Mouse (Mus musculus) left cerebral cortex, postnatal 10 days (tissue): Measurements from ENCODE around the gene 3110009E18Rik. TPM values are rescaled to one million over a fixed set of nuclear protein-coding genes. Genes with fewer than 3 reads are reported as not detected.

ENCODE experiments used
- DNase-seq, 2 experiments: peaks; one replicate each; pipeline ENCODE4 v3.0.0; 2021 to 2022; ENCODE audit warnings: low spot score in 2 of 2, mixed read lengths in 1 of 2; ENCODE audit errors: extremely low spot score in 1 of 2
- intact Hi-C: fragments of 180-260 bp; cut with DNase I; formaldehyde crosslinking; loops from one replicate; pipeline ENCODE4 v1.15.1; 2025
- total RNA-seq, 2 experiments: library from RNA; stranded (reverse); gene quantifications; 2 replicates each; pipeline ENCODE4 v1.2.3; 2021

Gene 3110009E18Rik
- total RNA-seq, 2 experiments from 2014 or later, result 6.8 to 8.7 TPM

- DNase-seq, result peak in 1 of 2 experiments; percentile 53
- intact Hi-C loops, result loop anchor here (5.0 kb wide), 1 partner anchor 453 kb away; no protein-coding TSS in a partner anchor
Observed at GRCm38 (mm10) chr1:120099483-120099882, 21.5 kb upstream of the 3110009E18Rik start.

GRCm38 (mm10) chr1:120100456-120101226, 20.3 kb upstream of the 3110009E18Rik start:
- intact Hi-C loops, result loop anchor here (5.0 kb wide), 1 partner anchor 47 kb away; no protein-coding TSS in a partner anchor
- DNase-seq, result no peak

GRCm38 (mm10) chr1:120101227-120101609, 19.8 kb upstream of the 3110009E18Rik start:
- DNase-seq, result no peak
- intact Hi-C loops, result loop anchor here (5.0 kb wide), 1 partner anchor 46 kb away; no protein-coding TSS in a partner anchor

GRCm38 (mm10) chr1:120105556-120105959, 15.4 kb upstream of the 3110009E18Rik start:
- DNase-seq, result no peak
- intact Hi-C loops, result no loop called here

GRCm38 (mm10) chr1:120109741-120110432, 11.1 kb upstream of the 3110009E18Rik start:
- intact Hi-C loops, result no loop called here

GRCm38 (mm10) chr1:120111766-120112165, 9.2 kb upstream of the 3110009E18Rik start:
- DNase-seq, result no peak
- intact Hi-C loops, result no loop called here

More at GRCm38 (mm10) chr1:120109741-120110432, 11.1 kb upstream of the 3110009E18Rik start:
- no peak for DNase-seq

GRCm38 (mm10) chr1:120112251-120113187, 8.5 kb upstream of the 3110009E18Rik start:
- DNase-seq, result no peak
- intact Hi-C loops, result no loop called here

- intact Hi-C loops, result no loop called here
- peak; percentile 72 to 88 for DNase-seq
Observed at GRCm38 (mm10) chr1:120115671-120116081, 5.3 kb upstream of the 3110009E18Rik start.

- intact Hi-C loops, result no loop called here
- no peak for DNase-seq
Observed at GRCm38 (mm10) chr1:120116106-120116505, 4.9 kb upstream of the 3110009E18Rik start.

GRCm38 (mm10) chr1:120118854-120119253, 2.1 kb upstream of the 3110009E18Rik start:
- intact Hi-C loops, result no loop called here
- DNase-seq, result no peak

- no peak for DNase-seq
- intact Hi-C loops, result no loop called here
Observed at GRCm38 (mm10) chr1:120119389-120119788, 1.6 kb upstream of the 3110009E18Rik start.

GRCm38 (mm10) chr1:120120141-120120968, 632 bp upstream of the 3110009E18Rik start:
- intact Hi-C loops, result no loop called here
- DNase-seq, result peak in 1 of 2 experiments; percentile 49

GRCm38 (mm10) chr1:120121930-120122530, 1.0 kb downstream of the 3110009E18Rik start:
- no peak for DNase-seq
- intact Hi-C loops, result no loop called here

- intact Hi-C loops, result no loop called here
- DNase-seq, result no peak
Observed at GRCm38 (mm10) chr1:120122634-120123383, 1.8 kb downstream of the 3110009E18Rik start.

GRCm38 (mm10) chr1:120124839-120125238, 3.9 kb downstream of the 3110009E18Rik start:
- no peak for DNase-seq
- intact Hi-C loops, result no loop called here

- intact Hi-C loops, result no loop called here
Observed at GRCm38 (mm10) chr1:120125471-120125870, 4.5 kb downstream of the 3110009E18Rik start.

GRCm38 (mm10) chr1:120126318-120126717, 5.3 kb downstream of the 3110009E18Rik start:
- DNase-seq, result no peak
- intact Hi-C loops, result no loop called here

More at GRCm38 (mm10) chr1:120125471-120125870, 4.5 kb downstream of the 3110009E18Rik start:
- DNase-seq, result no peak
